Mouse (Mus musculus) myocyte (in vitro differentiated cells): ENCODE results near the gene Mien1.

Source experiments
- CEBPB ChIP-seq: IDR thresholded peaks from 2 replicates; pipeline ENCODE4 v1.6.1; 2011; ENCODE audit warnings: mild to moderate bottlenecking, moderate library complexity; ENCODE audit not compliant: poor library complexity, insufficient read depth, severe bottlenecking
- E2F4 ChIP-seq: IDR thresholded peaks from one replicate; pipeline ENCODE4 v1.6.1; 2011; ENCODE audit warnings: mild to moderate bottlenecking, control low read depth, moderate library complexity; ENCODE audit not compliant: insufficient read depth
- MAX ChIP-seq: IDR thresholded peaks from one replicate; pipeline ENCODE4 v1.6.1; 2011; ENCODE audit warnings: low read depth, mild to moderate bottlenecking, control low read depth
- MYOD1 ChIP-seq, 3 experiments: IDR thresholded peaks; one replicate each; pipeline ENCODE4 v1.6.1; 2011; ENCODE audit warnings: control low read depth in 2 of 3, low read depth in 2 of 3, mild to moderate bottlenecking in 2 of 3, moderate library complexity in 1 of 3; ENCODE audit not compliant: insufficient read length in 2 of 3, control insufficient read depth in 1 of 3
- MYOG ChIP-seq, 3 experiments: IDR thresholded peaks; one replicate each; pipeline ENCODE4 v1.6.1; 2011; ENCODE audit warnings: control low read depth in 2 of 3, low read depth in 2 of 3, mild to moderate bottlenecking in 2 of 3; ENCODE audit not compliant: insufficient read length in 2 of 3, control insufficient read depth in 1 of 3, insufficient read depth in 1 of 3
- POLR2A ChIP-seq: IDR thresholded peaks from one replicate; pipeline ENCODE4 v1.6.1; 2011; ENCODE audit warnings: low read depth, mild to moderate bottlenecking, control low read depth, moderate library complexity; ENCODE audit not compliant: insufficient read length
- POLR2AphosphoS2 ChIP-seq: IDR thresholded peaks from one replicate; pipeline ENCODE4 v1.6.1; 2011; ENCODE audit warnings: low read depth, control low read depth; ENCODE audit not compliant: insufficient read length
- SRF ChIP-seq: IDR thresholded peaks from one replicate; pipeline ENCODE4 v1.6.1; 2011; ENCODE audit warnings: low read depth; ENCODE audit not compliant: control insufficient read depth, insufficient read length
- TCF12 ChIP-seq: IDR thresholded peaks from one replicate; pipeline ENCODE4 v1.6.1; 2011; ENCODE audit warnings: mild to moderate bottlenecking, control low read depth; ENCODE audit not compliant: poor library complexity, insufficient read depth, severe bottlenecking
- TCF3 ChIP-seq: IDR thresholded peaks from one replicate; pipeline ENCODE4 v1.6.1; 2011; ENCODE audit warnings: low read depth, control low read depth; ENCODE audit not compliant: insufficient read length
- USF1 ChIP-seq: IDR thresholded peaks from one replicate; pipeline ENCODE4 v1.6.1; 2011; ENCODE audit warnings: low read depth, mild to moderate bottlenecking, control low read depth, moderate library complexity

- no peak for TF ChIP-seq POLR2A
- no peak for TF ChIP-seq MAX
- TF ChIP-seq TCF3: no peak
- TF ChIP-seq CEBPB: no peak
- no peak for TF ChIP-seq E2F4
- TF ChIP-seq MYOD1 (IDR thresholded peaks at IDR 0.05; ENCODE audit: control insufficient read depth in 1 of 3, insufficient read length in 2 of 3, low read depth in 2 of 3): no peak
- no peak for TF ChIP-seq POLR2AphosphoS2
- no peak for TF ChIP-seq USF1
- no peak for TF ChIP-seq MYOG (IDR thresholded peaks at IDR 0.05; ENCODE audit: control insufficient read depth in 1 of 3, insufficient read depth in 1 of 3, insufficient read length in 2 of 3, low read depth in 2 of 3)
- no peak for TF ChIP-seq TCF12
- TF ChIP-seq SRF: no peak
Observed at GRCm38 (mm10) chr11:98474967-98475366, 36.2 kb upstream of the Mien1 start.
